Mouse (Mus musculus) kidney, adult 2 months (tissue): ENCODE measurements at regions not wholly inside any gene's neighbourhood (a gene's known extent, or its start where the extent isn't known, plus 50 kb on each side); places are given as distances from the start of the nearest gene placed in this dataset.

ENCODE experiments used
- DNase-seq: peaks from one replicate; pipeline ENCODE4 v3.0.0; 2021
- H3K27ac ChIP-seq: fragments of 200-500 bp; 2 replicates; pipeline ENCODE4 v1.5.1; 2012; ENCODE audit warnings: low read depth, low read length, control low read depth, inconsistent platforms; ENCODE audit not compliant: insufficient read depth
- H3K27me3 ChIP-seq: fragments of 200-500 bp; replicated peaks from 2 replicates; pipeline ENCODE4 v1.6.1; 2012; ENCODE audit warnings: mild to moderate bottlenecking, moderate library complexity, low read length, inconsistent platforms; ENCODE audit not compliant: control insufficient read depth, insufficient read depth
- H3K36me3 ChIP-seq: fragments of 200-500 bp; 2 replicates; pipeline ENCODE4 v1.6.1; 2012; ENCODE audit warnings: mild to moderate bottlenecking, moderate library complexity, low read length, inconsistent platforms; ENCODE audit not compliant: control insufficient read depth, insufficient read depth
- H3K4me1 ChIP-seq: fragments of 200-500 bp; 2 replicates; pipeline ENCODE4 v1.6.1; 2011; ENCODE audit warnings: low read length; ENCODE audit not compliant: control insufficient read depth, insufficient read depth
- H3K4me3 ChIP-seq: fragments of 200-500 bp; 2 replicates; pipeline ENCODE4 v1.5.1; 2011; ENCODE audit warnings: mild to moderate bottlenecking, low read depth, low read length, control low read depth; ENCODE audit not compliant: insufficient read depth
- CTCF ChIP-seq: fragments of 200-500 bp; conservative IDR thresholded peaks from 2 replicates; pipeline ENCODE4 v1.5.1; 2011; ENCODE audit warnings: low read depth, mild to moderate bottlenecking, control low read depth, low read length, moderate library complexity, mixed read lengths; ENCODE audit not compliant: insufficient read depth, insufficient read length
- POLR2A ChIP-seq: fragments of 200-500 bp; IDR thresholded peaks from one replicate; pipeline ENCODE4 v1.6.1; 2011; ENCODE audit warnings: low read depth, low read length, control low read depth
- WGBS: fragments of 180-500 bp; shearing (Covaris S2); methylation state at CpG from one replicate; pipeline ENCODE4 v1.1.7; 2018; 5-methylcytosine and 5-hydroxymethylcytosine counted together

GRCm38 (mm10) chr8:26608001-26608400 is 369.1 kb upstream of the Zfp703 start:
- no peaks in the 10 kb centered on the region for H3K27me3 ChIP-seq
- no peak for TF ChIP-seq POLR2A
- no peak for TF ChIP-seq CTCF
- DNase-seq: no peak
- H3K27ac ChIP-seq: no peak overlapping the region
- 86% methylated on average over 1 of the region's 1 CpGs for WGBS
- no peaks in the 10 kb centered on the region for H3K4me1 ChIP-seq
- H3K4me3 ChIP-seq: no peak overlapping the region
- H3K36me3 ChIP-seq: no peaks in the 10 kb centered on the region

DNA sequence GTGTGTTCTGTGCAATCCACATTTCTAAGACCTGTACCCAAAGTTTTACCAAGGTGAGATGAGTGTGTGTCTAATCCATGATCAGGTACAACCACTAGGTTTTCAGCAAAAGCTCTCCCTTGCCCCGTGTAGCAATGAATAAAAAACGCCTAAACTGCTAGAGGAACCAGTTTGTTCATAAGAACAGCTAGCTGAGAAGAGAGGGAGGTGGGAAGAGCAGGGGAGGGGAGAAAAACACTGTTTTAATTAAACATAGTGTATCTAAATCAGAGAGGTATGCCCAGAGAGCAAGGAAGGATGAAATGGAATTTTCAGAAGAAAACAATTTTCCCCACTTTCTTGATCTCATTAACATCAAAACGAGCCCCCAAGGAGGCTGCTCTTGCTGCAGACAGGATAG is 368.5 kb upstream of the Zfp703 start:
- Histone ChIP-seq H3K4me3 (no peak overlapping the region), H3K27ac (no peak overlapping the region), H3K36me3 (no peaks in the 10 kb centered on the region), H3K4me1 (no peaks in the 10 kb centered on the region), H3K27me3 (no peaks in the 10 kb centered on the region)
- no peak for DNase-seq
- TF ChIP-seq CTCF (no peak), POLR2A (no peak)
- 52% methylated on average over 3 of the region's 3 CpGs for WGBS

GRCm38 (mm10) chr8:26612153-26612552 is 365.0 kb upstream of the Zfp703 start:
- Histone ChIP-seq H3K36me3 (no peaks in the 10 kb centered on the region), H3K4me1 (no peaks in the 10 kb centered on the region), H3K27me3 (no peaks in the 10 kb centered on the region), H3K4me3 (no peak overlapping the region), H3K27ac (no peak overlapping the region)
- DNase-seq: no peak
- TF ChIP-seq POLR2A: no peak
- no peak for TF ChIP-seq CTCF

DNA sequence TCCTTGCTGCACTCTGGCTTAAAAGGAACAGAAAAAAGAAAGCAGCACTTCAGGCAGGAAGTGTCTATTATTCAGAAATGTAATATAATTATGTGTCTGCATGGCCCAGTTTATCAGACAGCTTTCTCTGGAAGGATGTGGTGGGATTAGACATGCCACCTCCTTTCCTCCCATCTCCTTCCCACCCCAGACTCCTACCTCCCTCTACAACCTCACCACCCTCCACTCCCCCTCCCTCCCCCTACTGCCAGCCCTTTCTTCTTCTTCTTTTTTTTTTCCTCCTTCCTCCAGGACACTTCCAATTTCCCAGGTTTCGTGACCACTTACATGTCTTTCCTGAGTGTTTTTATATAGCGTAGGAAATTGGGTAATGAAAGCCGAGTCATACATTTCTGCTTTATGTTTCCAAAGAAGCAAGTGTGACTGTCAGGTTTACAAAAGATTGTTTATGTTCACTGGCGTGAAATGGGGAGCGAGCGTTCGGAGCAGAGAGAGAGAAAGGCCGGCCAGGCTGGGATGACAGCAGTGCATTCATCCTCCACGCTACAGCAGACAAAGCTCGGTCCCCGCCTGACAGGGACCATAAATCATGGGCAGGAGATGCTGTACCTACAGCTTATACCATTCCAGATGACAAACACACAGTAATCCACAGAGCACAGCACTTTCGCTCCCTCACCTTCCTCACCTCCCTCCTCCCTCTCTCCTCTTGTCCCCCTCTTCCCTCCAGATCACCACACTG is 354.6 kb upstream of the Zfp703 start:
- WGBS: 26% methylated on average over 12 of the region's 12 CpGs
- TF ChIP-seq CTCF: no peak
- TF ChIP-seq POLR2A: no peak
- Histone ChIP-seq H3K27me3 (no peaks in the 10 kb centered on the region), H3K27ac (no peak overlapping the region), H3K4me3 (no peak overlapping the region), H3K4me1 (no peaks in the 10 kb centered on the region), H3K36me3 (no peaks in the 10 kb centered on the region)
- no peak for DNase-seq

DNA sequence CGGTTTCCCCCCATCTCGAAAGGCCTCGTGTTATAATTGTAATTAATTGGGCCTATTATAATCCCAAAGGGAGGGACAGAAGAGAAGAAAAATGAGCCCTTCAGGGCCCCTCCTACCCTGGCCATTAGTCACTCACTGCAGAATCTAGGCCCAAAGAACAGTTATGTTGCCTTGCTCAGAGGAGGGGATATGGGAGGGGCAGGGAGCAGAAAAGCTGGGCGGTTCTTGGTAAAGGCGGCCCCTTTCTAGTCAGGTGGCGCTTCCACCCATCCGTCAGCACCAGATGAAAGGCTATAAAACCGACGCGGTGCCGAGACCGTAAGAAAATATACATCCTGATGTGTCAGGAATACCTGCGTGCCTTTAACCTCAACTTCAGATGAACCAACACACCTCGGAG is 350.9 kb upstream of the Zfp703 start:
- H3K4me3 ChIP-seq: no peak overlapping the region
- no peaks in the 10 kb centered on the region for H3K4me1 ChIP-seq
- H3K27ac ChIP-seq: no peak overlapping the region
- no peaks in the 10 kb centered on the region for H3K36me3 ChIP-seq
- WGBS: 27% methylated on average over 14 of the region's 14 CpGs
- H3K27me3 ChIP-seq: no peaks in the 10 kb centered on the region
- TF ChIP-seq CTCF (no peak), POLR2A (no peak)
- no peak for DNase-seq

DNA sequence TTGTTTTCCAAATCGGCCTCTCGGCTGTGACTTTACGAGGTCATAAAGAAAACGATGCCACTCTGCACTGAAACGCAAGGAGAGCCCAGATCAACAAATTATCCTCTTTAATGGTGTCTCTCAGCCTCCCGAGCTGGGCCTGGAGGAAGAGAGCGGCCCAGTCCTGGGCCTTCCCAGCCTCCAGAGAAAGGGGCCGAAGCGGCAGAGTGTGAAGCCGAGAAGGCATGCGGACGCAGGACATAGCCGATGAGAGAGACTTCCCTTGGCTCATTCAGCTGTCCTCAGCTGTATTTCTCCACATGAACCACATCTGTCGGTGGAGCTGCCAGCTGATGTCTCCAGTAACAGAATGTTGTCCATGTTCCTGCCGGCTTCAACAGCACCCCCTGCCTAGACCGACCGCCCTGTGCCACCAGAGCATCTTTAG is 350.5 kb upstream of the Zfp703 start:
- Histone ChIP-seq H3K27ac (no peak overlapping the region), H3K27me3 (no peaks in the 10 kb centered on the region), H3K4me3 (no peak overlapping the region), H3K36me3 (no peaks in the 10 kb centered on the region), H3K4me1 (no peaks in the 10 kb centered on the region)
- TF ChIP-seq POLR2A (no peak), CTCF (no peak)
- DNase-seq: no peak
- 13% methylated on average over 17 of the region's 17 CpGs for WGBS

GRCm38 (mm10) chr8:26627191-26627891 is 349.8 kb upstream of the Zfp703 start:
- 22% methylated on average over 18 of the region's 18 CpGs for WGBS
- TF ChIP-seq CTCF (no peak), POLR2A (no peak)
- Histone ChIP-seq H3K4me3 (no peak overlapping the region), H3K4me1 (no peaks in the 10 kb centered on the region), H3K27ac (no peak overlapping the region), H3K27me3 (no peaks in the 10 kb centered on the region), H3K36me3 (no peaks in the 10 kb centered on the region)
- no peak for DNase-seq
